Mouse (Mus musculus) limb, embryonic 10.5 days (tissue): Measurements from ENCODE around the gene Slc23a3. TPM values are rescaled to one million over a fixed set of nuclear protein-coding genes. Genes with fewer than 3 reads are reported as not detected.
A peak's percentile ranks its signal among the peaks of the same experiment; 100 is the strongest.

Experiments used
- DNase-seq: peaks from one replicate; pipeline ENCODE4 v3.0.0-alpha.2; 2017; ENCODE audit warnings: low spot score
- H3K27ac ChIP-seq: fragments of 300-500 bp; sonication (generic); 2 replicates; pipeline ENCODE4 v1.5.1; 2016; ENCODE audit warnings: mild to moderate bottlenecking
- H3K27me3 ChIP-seq: fragments of 300-500 bp; sonication (generic); 2 replicates; pipeline ENCODE4 v1.6.1; 2016; ENCODE audit warnings: low read depth, mild to moderate bottlenecking; ENCODE audit not compliant: poor library complexity, severe bottlenecking
- H3K36me3 ChIP-seq: fragments of 300-500 bp; sonication (generic); 2 replicates; pipeline ENCODE4 v1.6.1; 2016; ENCODE audit warnings: mild to moderate bottlenecking, moderate library complexity
- H3K4me1 ChIP-seq: fragments of 300-500 bp; sonication (generic); 2 replicates; pipeline ENCODE4 v1.6.1; 2016
- H3K4me3 ChIP-seq: fragments of 300-500 bp; sonication (generic); 2 replicates; pipeline ENCODE4 v1.5.1; 2016; ENCODE audit warnings: mild to moderate bottlenecking, moderate library complexity
- H3K9me3 ChIP-seq: fragments of 300-500 bp; sonication (generic); replicated peaks from 2 replicates; pipeline ENCODE4 v1.6.1; 2016; ENCODE audit warnings: mild to moderate bottlenecking
- WGBS: fragments of 180-500 bp; shearing (Covaris S2); methylation state at CpG from one replicate; pipeline ENCODE4 v1.1.7; 2016; 5-methylcytosine and 5-hydroxymethylcytosine counted together
- polyA plus RNA-seq: library from polyadenylated mRNA; unstranded; fragments of >200 nt; fragmentation: Nextera tagmentation; extraction: Ambion mirVana; gene quantifications from 2 replicates; pipeline ENCODE4 v1.2.1, GENCODE M21; 2016

Slc23a3 gene
- polyA plus RNA-seq, 1 experiment from 2014 or later: not detected

- WGBS: 92% methylated on average over 4 of the region's 4 CpGs
- no peak for DNase-seq
- no peak overlapping the region for H3K27ac ChIP-seq
- H3K4me3 ChIP-seq: no peak overlapping the region
- no peaks in the 10 kb centered on the region for H3K9me3 ChIP-seq
- no peaks in the 10 kb centered on the region for H3K27me3 ChIP-seq
- H3K36me3 ChIP-seq: peaks cover 53% of the 10 kb centered on the region
- peaks cover 6% of the 10 kb centered on the region for H3K4me1 ChIP-seq
These were observed 15.0 kb upstream of the Slc23a3 start for GRCm38 (mm10) chr1:75148727-75149126.

- 80% methylated on average over 7 of the region's 7 CpGs for WGBS
- Histone ChIP-seq H3K4me1 (peaks cover 14% of the 10 kb centered on the region), H3K9me3 (no peaks in the 10 kb centered on the region), H3K4me3 (no peak overlapping the region), H3K27me3 (no peaks in the 10 kb centered on the region), H3K36me3 (peaks cover 53% of the 10 kb centered on the region), H3K27ac (no peak overlapping the region)
- DNase-seq: no peak
These were observed 13.9 kb upstream of the Slc23a3 start for GRCm38 (mm10) chr1:75147411-75148135.

DNA sequence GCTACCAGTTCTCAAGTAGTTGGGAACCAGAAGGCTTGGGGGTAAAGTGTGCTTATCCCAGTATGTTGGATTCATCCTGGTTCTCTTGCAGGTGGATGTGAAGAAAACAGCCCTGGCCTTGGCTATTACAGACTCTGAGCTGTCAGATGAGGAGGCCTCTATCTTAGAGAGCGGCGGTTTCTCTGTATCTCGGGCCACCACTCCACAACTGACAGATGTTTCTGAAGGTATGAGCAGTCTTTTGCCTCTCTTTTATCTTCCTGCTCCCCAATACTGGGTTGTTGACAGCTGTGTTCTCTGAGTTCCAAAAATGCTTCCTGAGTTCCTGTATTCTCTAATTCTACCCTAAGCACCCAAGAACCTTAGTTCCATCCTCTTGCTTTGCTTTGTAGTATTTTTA lies 11.9 kb upstream of the Slc23a3 start:
- peaks cover 53% of the 10 kb centered on the region for H3K36me3 ChIP-seq
- 100% methylated on average over 3 of the region's 3 CpGs for WGBS
- no peak overlapping the region for H3K27ac ChIP-seq
- no peak overlapping the region for H3K4me3 ChIP-seq
- no peaks in the 10 kb centered on the region for H3K27me3 ChIP-seq
- no peaks in the 10 kb centered on the region for H3K9me3 ChIP-seq
- no peak for DNase-seq
- H3K4me1 ChIP-seq: peaks cover 32% of the 10 kb centered on the region

- H3K4me1 ChIP-seq: peaks cover 34% of the 10 kb centered on the region
- H3K27ac ChIP-seq: peak within 1 kb of the TSS; percentile 95
- H3K36me3 ChIP-seq: peaks cover 59% of the 10 kb centered on the region
- no peaks in the 10 kb centered on the region for H3K27me3 ChIP-seq
- DNase-seq: peak; percentile 99
- H3K9me3 ChIP-seq: no peaks in the 10 kb centered on the region
- H3K4me3 ChIP-seq: peak within 1 kb of the TSS; percentile 92
- WGBS: under 1% methylated on average over 91 of the region's 91 CpGs
These were observed 8.9 kb upstream of the Slc23a3 start, which contains the start of the genes Cnppd1 and Retreg2 for GRCm38 (mm10) chr1:75142301-75143261. Cnppd1 (minus strand) TSS chr1:75142711. Retreg2 (plus strand) TSS chr1:75142778.

DNA sequence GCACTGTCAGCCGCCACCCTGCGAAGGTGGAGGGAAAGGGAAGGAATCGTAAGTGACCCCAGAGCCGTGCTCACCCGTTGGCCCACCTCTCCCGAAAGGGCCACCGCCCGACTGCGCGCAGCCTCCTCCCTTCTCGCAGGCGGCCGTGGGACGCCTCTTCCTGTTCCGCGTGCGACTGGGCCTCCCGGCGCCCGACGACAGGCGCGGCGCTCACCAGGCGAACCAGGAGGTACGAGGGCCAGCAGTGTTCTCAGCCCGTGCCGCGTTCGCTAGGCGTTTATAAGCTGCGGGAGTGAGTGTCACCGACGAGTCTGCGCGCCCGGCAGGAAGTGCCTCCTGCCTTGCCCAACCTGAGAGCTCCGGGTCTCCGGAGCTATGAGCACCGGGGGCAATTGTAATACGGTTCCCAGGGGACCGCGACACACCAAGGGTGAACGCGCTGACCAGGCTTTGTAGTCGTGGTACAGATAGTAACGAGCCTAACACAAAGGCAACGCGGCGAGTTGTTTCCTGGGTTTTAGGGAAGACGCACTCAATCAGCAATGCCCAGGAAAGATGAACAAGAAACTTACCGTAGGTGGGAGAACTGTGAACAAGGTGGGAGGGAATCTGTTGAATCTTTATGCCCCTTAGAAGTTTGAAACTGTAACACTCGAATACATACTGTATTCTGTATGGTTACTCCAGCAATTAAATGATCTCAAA lies 7.9 kb upstream of the Slc23a3 start:
- H3K27ac ChIP-seq: peak overlapping the region; percentile 95
- peaks cover 34% of the 10 kb centered on the region for H3K4me1 ChIP-seq
- peak; percentile 67 for DNase-seq
- no peaks in the 10 kb centered on the region for H3K9me3 ChIP-seq
- H3K27me3 ChIP-seq: no peaks in the 10 kb centered on the region
- peaks cover 59% of the 10 kb centered on the region for H3K36me3 ChIP-seq
- under 1% methylated on average over 53 of the region's 53 CpGs for WGBS
- peak overlapping the region; percentile 92 for H3K4me3 ChIP-seq

- Histone ChIP-seq H3K9me3 (no peaks in the 10 kb centered on the region), H3K36me3 (peaks cover 58% of the 10 kb centered on the region), H3K4me3 (peak overlapping the region; percentile 92), H3K4me1 (peaks cover 34% of the 10 kb centered on the region), H3K27me3 (no peaks in the 10 kb centered on the region), H3K27ac (peak overlapping the region; percentile 95; the same call in 1 of the 2 replicates)
- 62% methylated on average over 4 of the region's 4 CpGs for WGBS
- DNase-seq: no peak
These were observed 7.0 kb upstream of the Slc23a3 start for GRCm38 (mm10) chr1:75140601-75141190.

GRCm38 (mm10) chr1:75138448-75138847 lies 4.8 kb upstream of the Slc23a3 start:
- Histone ChIP-seq H3K4me1 (peaks cover 25% of the 10 kb centered on the region), H3K9me3 (no peaks in the 10 kb centered on the region), H3K36me3 (peaks cover 46% of the 10 kb centered on the region), H3K27ac (no peak overlapping the region), H3K27me3 (no peaks in the 10 kb centered on the region), H3K4me3 (no peak overlapping the region)
- 98% methylated on average over 2 of the region's 2 CpGs for WGBS
- DNase-seq: no peak

DNA sequence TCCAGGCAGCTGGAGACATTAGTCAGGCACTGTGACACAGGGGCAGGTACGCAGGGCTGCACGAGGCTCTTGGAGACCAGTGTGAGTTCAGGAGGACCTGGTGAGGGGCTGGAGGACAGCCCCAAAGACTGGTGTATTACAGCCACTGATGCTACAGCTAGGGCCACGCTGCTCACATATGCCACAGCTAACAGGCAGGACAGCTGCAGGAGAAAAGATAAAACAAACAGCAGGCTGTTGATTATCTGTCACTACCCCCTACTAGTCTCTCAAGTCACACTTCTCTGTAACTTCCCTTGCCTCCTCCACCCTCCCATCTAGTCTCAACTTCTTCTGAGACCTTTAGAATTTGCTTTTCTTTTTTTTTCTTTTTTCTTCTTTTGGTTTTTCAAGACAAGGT lies 3.0 kb upstream of the Slc23a3 start:
- Histone ChIP-seq H3K4me3 (no peak overlapping the region), H3K4me1 (peaks cover 14% of the 10 kb centered on the region), H3K9me3 (no peaks in the 10 kb centered on the region), H3K36me3 (peaks cover 46% of the 10 kb centered on the region), H3K27me3 (no peaks in the 10 kb centered on the region), H3K27ac (no peak overlapping the region)
- 55% methylated on average over 3 of the region's 3 CpGs for whole genome bisulfite sequencing
- DNase-seq: no peak

DNA sequence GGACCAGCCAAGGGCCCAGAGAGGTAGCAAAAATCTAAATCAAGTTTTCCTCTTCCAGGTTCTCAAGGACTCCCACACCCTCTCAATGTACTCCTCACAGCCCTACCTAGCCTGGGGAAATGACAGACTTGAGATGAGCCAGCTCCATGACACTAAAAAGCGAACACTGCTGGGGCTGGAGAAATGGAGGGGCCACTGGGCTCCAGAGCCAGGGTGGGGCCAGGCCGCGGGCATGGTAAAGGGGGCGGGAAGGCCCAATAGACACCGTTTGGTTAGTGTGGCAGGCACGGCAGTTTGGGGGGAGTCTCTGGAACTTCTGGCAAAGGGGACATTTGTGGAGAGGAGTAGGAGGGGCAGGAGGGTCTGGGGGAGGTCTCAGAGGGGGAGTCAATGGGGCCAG lies 2.6 kb upstream of the Slc23a3 start:
- 63% methylated on average over 6 of the region's 6 CpGs for whole genome bisulfite sequencing
- Histone ChIP-seq H3K4me1 (peaks cover 10% of the 10 kb centered on the region), H3K4me3 (no peak overlapping the region), H3K27me3 (no peaks in the 10 kb centered on the region), H3K27ac (no peak overlapping the region), H3K9me3 (no peaks in the 10 kb centered on the region), H3K36me3 (peaks cover 46% of the 10 kb centered on the region)
- DNase-seq: no peak

GRCm38 (mm10) chr1:75128641-75129040 lies 5.0 kb downstream of the Slc23a3 start:
- no peaks in the 10 kb centered on the region for H3K27me3 ChIP-seq
- WGBS: 85% methylated on average over 3 of the region's 3 CpGs
- DNase-seq: no peak
- no peak overlapping the region for H3K4me3 ChIP-seq
- H3K36me3 ChIP-seq: no peaks in the 10 kb centered on the region
- peaks cover 12% of the 10 kb centered on the region for H3K4me1 ChIP-seq
- no peaks in the 10 kb centered on the region for H3K9me3 ChIP-seq
- H3K27ac ChIP-seq: no peak overlapping the region

GRCm38 (mm10) chr1:75125418-75125817 lies 8.3 kb downstream of the Slc23a3 start:
- WGBS: 42% methylated on average over 5 of the region's 5 CpGs
- Histone ChIP-seq H3K4me1 (peaks cover 12% of the 10 kb centered on the region), H3K4me3 (peak overlapping the region; percentile 68), H3K27ac (peak overlapping the region; percentile 94), H3K27me3 (no peaks in the 10 kb centered on the region), H3K36me3 (no peaks in the 10 kb centered on the region), H3K9me3 (no peaks in the 10 kb centered on the region)
- DNase-seq: no peak
